Mouse (Mus musculus): ENCODE data around the gene C1ra.

GRCm38 (mm10) chr6:124499914-124500566 lies 12.2 kb upstream of the C1ra start:
- no peak for TF ChIP-seq CTCF (IDR thresholded peaks at IDR 0.05; ENCODE audit: control insufficient read depth, insufficient read depth, insufficient read length)
- TF ChIP-seq MYOD1 (IDR thresholded peaks at IDR 0.05; ENCODE audit: control insufficient read depth, insufficient read length, low read depth): no peak
- TF ChIP-seq USF1 (IDR thresholded peaks at IDR 0.05; ENCODE audit: low read depth): no peak
